Mouse (Mus musculus): ENCODE measurements around the gene Dusp22. TPM values are rescaled to one million over a fixed set of nuclear protein-coding genes. Genes with fewer than 3 reads are reported as not detected.

Dusp22 gene
- polyA plus RNA-seq, 1 experiment from 2014 or later, result 12.4 TPM

DNA sequence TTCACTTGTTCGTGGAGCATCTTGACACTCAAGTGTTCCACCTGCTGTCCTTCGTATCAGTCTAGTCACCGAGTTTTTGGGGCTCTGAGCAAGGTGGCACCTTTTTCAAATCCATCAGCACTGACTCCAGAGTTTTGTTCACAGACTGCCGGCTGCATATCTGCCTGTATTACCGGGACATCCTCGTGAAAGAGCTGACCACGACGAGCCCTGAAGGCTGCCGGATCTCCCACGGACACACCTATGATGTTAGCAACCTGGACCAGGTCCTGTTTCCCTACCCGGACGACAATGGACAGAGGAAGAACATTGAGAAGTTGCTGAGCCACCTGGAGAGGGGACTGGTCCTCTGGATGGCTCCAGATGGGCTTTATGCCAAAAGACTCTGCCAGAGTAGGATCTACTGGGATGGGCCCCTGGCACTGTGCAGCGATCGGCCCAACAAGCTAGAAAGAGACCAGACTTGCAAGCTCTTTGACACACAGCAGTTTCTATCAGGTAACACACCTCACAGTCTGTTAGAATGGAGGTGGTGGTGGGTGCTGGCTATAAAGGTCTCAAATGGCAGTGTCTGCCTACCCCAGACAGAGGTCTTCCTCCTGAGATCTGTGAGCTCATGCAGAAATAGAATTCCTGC is 97.6 kb downstream of the Dusp22 start:
- Histone ChIP-seq H3K36me3 (replicated peaks) (no peaks in the 10 kb centered on the region), H3K4me3 (replicated peaks) (no peak overlapping the region), H3K9ac (no peak overlapping the region), H3K27me3 (peaks cover 13% of the 10 kb centered on the region), H3K9me3 (no peaks in the 10 kb centered on the region), H3K4me2 (no peak overlapping the region), H3K4me1 (no peaks in the 10 kb centered on the region), H3K27ac (no peak overlapping the region)
- 89% methylated on average over 14 of the region's 14 CpGs for WGBS
- ATAC-seq (ENCODE audit: low FRiP score), result no peak

- 78% methylated on average over 11 of the region's 11 CpGs for WGBS
- Histone ChIP-seq H3K4me2 (no peak overlapping the region), H3K4me1 (no peaks in the 10 kb centered on the region), H3K27me3 (no peaks in the 10 kb centered on the region), H3K9me3 (no peaks in the 10 kb centered on the region), H3K27ac (no peak overlapping the region), H3K36me3 (replicated peaks) (no peaks in the 10 kb centered on the region), H3K9ac (no peak overlapping the region), H3K4me3 (replicated peaks) (no peak overlapping the region)
- ATAC-seq (ENCODE audit: low FRiP score), result no peak
Measured at GRCm38 (mm10) chr13:30758789-30759381, 99.1 kb downstream of the Dusp22 start.

- no peak overlapping the region for H3K9ac ChIP-seq
- no peak overlapping the region for H3K27ac ChIP-seq
- H3K4me1 ChIP-seq, result no peaks in the 10 kb centered on the region
- no peaks in the 10 kb centered on the region for H3K27me3 ChIP-seq
- WGBS, result 83% methylated on average over 3 of the region's 3 CpGs
- no peak overlapping the region for H3K4me3 ChIP-seq (replicated peaks)
- H3K4me2 ChIP-seq, result no peak overlapping the region
- no peak for ATAC-seq (ENCODE audit: low FRiP score)
- H3K36me3 ChIP-seq (replicated peaks), result no peaks in the 10 kb centered on the region
- H3K9me3 ChIP-seq, result no peaks in the 10 kb centered on the region
Measured at GRCm38 (mm10) chr13:30760374-30761090, 100.7 kb downstream of the Dusp22 start.

Other genes starting within 250 kb of the Dusp22 start
- 226 and 227 TPM in 2 replicates for gene Uqcrfs1, start 114.6 kb upstream of the Dusp22 start, polyA plus RNA-seq (2016; fragmentation: Nextera tagmentation; extraction: Ambion mirVana)
- 0.04 and 0.06 TPM in 2 replicates for gene Irf4, start 89.2 kb downstream of the Dusp22 start, polyA plus RNA-seq (2016; fragmentation: Nextera tagmentation; extraction: Ambion mirVana)

Measured in forebrain, embryonic 12.5 days (tissue).